Mouse (Mus musculus) cortical plate, adult 2 months (tissue): ENCODE measurements around the gene Dab1.

Experiments
- CTCF ChIP-seq: fragments of 200-500 bp; IDR thresholded peaks from 2 replicates; pipeline ENCODE4 v1.5.1; 2011; ENCODE audit warnings: mild to moderate bottlenecking, control low read depth, low read length; ENCODE audit not compliant: insufficient read depth; ENCODE audit errors: extremely low read depth
- POLR2A ChIP-seq: fragments of 200-500 bp; IDR thresholded peaks from 2 replicates; pipeline ENCODE4 v1.6.1; 2011; ENCODE audit warnings: mild to moderate bottlenecking, low read length, control low read depth; ENCODE audit not compliant: insufficient read depth; ENCODE audit errors: extremely low read depth

DNA sequence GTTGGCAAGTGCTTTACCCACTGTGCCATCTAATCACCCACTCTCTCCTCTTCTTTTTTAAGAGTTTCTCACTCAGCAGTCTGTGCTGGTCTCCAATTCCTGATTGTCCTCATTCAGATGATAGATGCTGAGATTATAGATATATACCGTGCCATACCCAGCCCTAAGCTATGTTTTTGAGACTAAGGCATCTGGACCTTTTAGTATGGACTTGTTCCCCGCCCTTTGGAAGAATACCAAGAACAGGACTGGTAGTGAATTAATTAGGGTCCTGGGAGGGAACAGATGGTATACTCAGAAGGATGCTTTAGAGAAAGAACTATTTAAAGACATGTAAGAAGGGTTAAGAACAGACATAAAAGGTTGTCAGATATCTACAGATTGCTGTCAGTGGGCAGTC, 268.9 kb downstream of the Dab1 start:
- no peak for TF ChIP-seq POLR2A
- no peak for TF ChIP-seq CTCF
